Mouse (Mus musculus) liver, adult 2 months (tissue): ENCODE data around the gene Gm11060. TPM values are rescaled to one million over a fixed set of nuclear protein-coding genes. Genes with fewer than 3 reads are reported as not detected.

Experiments
- DNase-seq: peaks from one replicate; pipeline ENCODE4 v3.0.0-alpha.2; 2011; ENCODE audit warnings: low read depth, low spot score; ENCODE audit errors: extremely low read depth
- H3K27ac ChIP-seq: fragments of 200-500 bp; replicated peaks from 2 replicates; pipeline ENCODE4 v1.5.1; 2012; ENCODE audit warnings: low read depth, mild to moderate bottlenecking, control low read depth, inconsistent platforms, low read length; ENCODE audit not compliant: insufficient read depth
- H3K27me3 ChIP-seq: fragments of 200-500 bp; 2 replicates; pipeline ENCODE4 v1.6.1; 2012; ENCODE audit warnings: mild to moderate bottlenecking, moderate library complexity, low read length, inconsistent platforms; ENCODE audit not compliant: control insufficient read depth, insufficient read depth
- H3K36me3 ChIP-seq: fragments of 200-500 bp; 2 replicates; pipeline ENCODE4 v1.6.1; 2012; ENCODE audit warnings: low read length, inconsistent platforms; ENCODE audit not compliant: control insufficient read depth, insufficient read depth
- H3K4me1 ChIP-seq: fragments of 200-500 bp; 2 replicates; pipeline ENCODE4 v1.6.1; 2011; ENCODE audit warnings: low read length; ENCODE audit not compliant: control insufficient read depth, insufficient read depth
- H3K4me3 ChIP-seq: fragments of 200-500 bp; 2 replicates; pipeline ENCODE4 v1.5.1; 2011; ENCODE audit warnings: low read depth, mild to moderate bottlenecking, control low read depth, low read length, moderate library complexity; ENCODE audit not compliant: insufficient read depth
- H3K79me2 ChIP-seq: fragments of 200-500 bp; 2 replicates; pipeline ENCODE4 v1.6.1; 2012; ENCODE audit warnings: inconsistent platforms, mild to moderate bottlenecking, low read length, moderate library complexity; ENCODE audit not compliant: control insufficient read depth, insufficient read depth
- H3K9ac ChIP-seq: fragments of 200-500 bp; 2 replicates; pipeline ENCODE4 v1.6.1; 2012; ENCODE audit warnings: low read depth, mild to moderate bottlenecking, control low read depth, inconsistent platforms, low read length
- CTCF ChIP-seq: fragments of 200-500 bp; IDR thresholded peaks from 2 replicates; pipeline ENCODE4 v1.5.1; 2011; ENCODE audit warnings: low read depth, low read length, control low read depth
- POLR2A ChIP-seq: fragments of 200-500 bp; IDR thresholded peaks from 2 replicates; pipeline ENCODE4 v1.6.1; 2011; ENCODE audit warnings: low read length, control low read depth; ENCODE audit not compliant: insufficient read depth; ENCODE audit errors: extremely low read depth
- WGBS: fragments of 180-500 bp; shearing (Covaris S2); methylation state at CpG from one replicate; pipeline ENCODE4 v1.1.7; 2018; 5-methylcytosine and 5-hydroxymethylcytosine counted together
- polyA plus RNA-seq: library from polyadenylated mRNA; depleted of rRNA; stranded (reverse); fragments of >200 nt; gene quantifications from 2 replicates; pipeline ENCODE4 v1.2.3, GENCODE M21; 2012; rRNA removed
- total RNA-seq: library from RNA; depleted of rRNA; stranded (reverse); fragments of >200 nt; gene quantifications from 2 replicates; pipeline ENCODE4 v1.2.3, GENCODE M21; 2014; rRNA removed

Gm11060 gene
- total and polyA plus RNA-seq, 2 experiments, result not detected

- H3K4me3 ChIP-seq, result no peak overlapping the region
- no peaks in the 10 kb centered on the region for H3K36me3 ChIP-seq
- TF ChIP-seq POLR2A (no peak), CTCF (no peak)
- no peak overlapping the region for H3K27ac ChIP-seq
- WGBS, result 4% methylated on average over 19 of the region's 19 CpGs
- H3K27me3 ChIP-seq, result peaks cover 28% of the 10 kb centered on the region; the same call in 1 of the 2 replicates
- no peak for DNase-seq
- no peaks in the 10 kb centered on the region for H3K4me1 ChIP-seq
- no peak overlapping the region for H3K9ac ChIP-seq
- no peaks in the 10 kb centered on the region for H3K79me2 ChIP-seq
These were observed 42.5 kb downstream of the Gm11060 start for GRCm38 (mm10) chr2:105134296-105134695.

- Histone ChIP-seq H3K27me3 (peaks cover 7% of the 10 kb centered on the region; the same call in 1 of the 2 replicates), H3K4me3 (no peak overlapping the region)
These were observed 47.7 kb downstream of the Gm11060 start for GRCm38 (mm10) chr2:105139471-105139870.

GRCm38 (mm10) chr2:105141371-105141770 lies 49.6 kb downstream of the Gm11060 start:
- H3K4me3 ChIP-seq, result no peak overlapping the region
- WGBS, result 57% methylated on average over 7 of the region's 7 CpGs
- TF ChIP-seq CTCF (no peak), POLR2A (no peak)
- peaks cover 7% of the 10 kb centered on the region; the same call in 1 of the 2 replicates for H3K27me3 ChIP-seq
- no peak overlapping the region for H3K9ac ChIP-seq
- H3K36me3 ChIP-seq, result no peaks in the 10 kb centered on the region
- no peak overlapping the region for H3K27ac ChIP-seq
- H3K4me1 ChIP-seq, result no peaks in the 10 kb centered on the region
- no peak for DNase-seq
- H3K79me2 ChIP-seq, result no peaks in the 10 kb centered on the region

More at GRCm38 (mm10) chr2:105139471-105139870, 47.7 kb downstream of the Gm11060 start:
- DNase-seq, result no peak
- Histone ChIP-seq H3K79me2 (no peaks in the 10 kb centered on the region), H3K27ac (no peak overlapping the region), H3K36me3 (no peaks in the 10 kb centered on the region), H3K9ac (no peak overlapping the region), H3K4me1 (no peaks in the 10 kb centered on the region)
- 55% methylated on average over 7 of the region's 7 CpGs for WGBS
- no peak for TF ChIP-seq CTCF
- TF ChIP-seq POLR2A, result no peak

Other genes with a start within 250 kb of the Gm11060 start
- 0.37 and 0.60 TPM in 2 replicates for gene Prrg4, start 242.1 kb upstream of the Gm11060 start, total RNA-seq
- 0.05 TPM in 1 of 2 replicates, not detected in the other for gene Prrg4, start 242.1 kb upstream of the Gm11060 start, polyA plus RNA-seq
- 3.1 and 4.9 TPM in 2 replicates for gene Ccdc73, start 224.2 kb upstream of the Gm11060 start, total RNA-seq
- gene Ccdc73, start 224.2 kb upstream of the Gm11060 start, polyA plus RNA-seq, result 0.56 TPM in 1 of 2 replicates, not detected in the other
- gene Eif3m, start 74.9 kb upstream of the Gm11060 start, total RNA-seq, result 104 and 122 TPM in 2 replicates
- gene Eif3m, start 74.9 kb upstream of the Gm11060 start, polyA plus RNA-seq, result 13.6 and 19.1 TPM in 2 replicates
- 0.34 and 0.55 TPM in 2 replicates for gene Wt1, start 34.5 kb downstream of the Gm11060 start, total RNA-seq
- gene Wt1, start 34.5 kb downstream of the Gm11060 start, polyA plus RNA-seq, result 0.27 and 0.44 TPM in 2 replicates
- gene Them7, start 132.3 kb downstream of the Gm11060 start, total RNA-seq, result 12.8 and 21.8 TPM in 2 replicates
- 45.9 and 49.8 TPM in 2 replicates for gene Them7, start 132.3 kb downstream of the Gm11060 start, polyA plus RNA-seq